Mouse (Mus musculus) heart, embryonic 14.5 days (tissue): ENCODE results near the gene Mcrip1. TPM values are rescaled to one million over a fixed set of nuclear protein-coding genes. Genes with fewer than 3 reads are reported as not detected.

Experiments
- polyA plus RNA-seq: library from polyadenylated mRNA; unstranded; fragments of >200 nt; fragmentation: Nextera tagmentation; extraction: Ambion mirVana; gene quantifications from 2 replicates; pipeline ENCODE4 v1.2.1, GENCODE M21; 2014

Gene Mcrip1
- polyA plus RNA-seq, 1 experiment from 2014 or later: 158 TPM

Other genes with a start within 250 kb of the Mcrip1 start
- 979 and 1,136 TPM in 2 replicates for gene Actg1, start 201.2 kb downstream of the Mcrip1 start, polyA plus RNA-seq
- gene Fscn2, start 188.2 kb downstream of the Mcrip1 start, polyA plus RNA-seq: 0.62 and 1.1 TPM in 2 replicates
- 30.6 and 32.8 TPM in 2 replicates for gene Faap100, start 171.0 kb downstream of the Mcrip1 start, polyA plus RNA-seq
- gene Nploc4, start 112.0 kb downstream of the Mcrip1 start, polyA plus RNA-seq: 35.6 and 37.2 TPM in 2 replicates
- gene Tspan10, start 107.1 kb downstream of the Mcrip1 start, polyA plus RNA-seq: not detected in 2 replicates
- 0.23 TPM in 1 of 2 replicates, not detected in the other for gene Pde6g, start 96.2 kb downstream of the Mcrip1 start, polyA plus RNA-seq
- gene Oxld1, start 91.7 kb downstream of the Mcrip1 start, polyA plus RNA-seq: 24.9 and 26.0 TPM in 2 replicates
- gene Ccdc137, start 91.6 kb downstream of the Mcrip1 start, polyA plus RNA-seq: 19.5 and 20.2 TPM in 2 replicates
- gene Arl16, start 82.1 kb downstream of the Mcrip1 start, polyA plus RNA-seq: 40.0 and 44.4 TPM in 2 replicates
- 225 and 239 TPM in 2 replicates for gene Mrpl12, start 65.1 kb downstream of the Mcrip1 start, polyA plus RNA-seq
- 39.4 and 41.7 TPM in 2 replicates for gene Slc25a10, start 57.9 kb downstream of the Mcrip1 start, polyA plus RNA-seq
- 2.3 and 2.5 TPM in 2 replicates for gene Gcgr, start 19.0 kb downstream of the Mcrip1 start, polyA plus RNA-seq
- not detected in 2 replicates for gene Ppp1r27, start 1.4 kb upstream of the Mcrip1 start, polyA plus RNA-seq
- 431 and 451 TPM in 2 replicates for gene P4hb, start 23.5 kb upstream of the Mcrip1 start, polyA plus RNA-seq
- gene Arhgdia, start 31.9 kb upstream of the Mcrip1 start, polyA plus RNA-seq: 360 and 367 TPM in 2 replicates
- 251 and 254 TPM in 2 replicates for gene Alyref, start 48.6 kb upstream of the Mcrip1 start, polyA plus RNA-seq
- 223 and 251 TPM in 2 replicates for gene Anapc11, start 48.7 kb upstream of the Mcrip1 start, polyA plus RNA-seq
- 17.5 and 18.9 TPM in 2 replicates for gene Npb, start 58.8 kb upstream of the Mcrip1 start, polyA plus RNA-seq
- 72.0 and 73.2 TPM in 2 replicates for gene Pcyt2, start 68.2 kb upstream of the Mcrip1 start, polyA plus RNA-seq
- gene Sirt7, start 75.5 kb upstream of the Mcrip1 start, polyA plus RNA-seq: 17.6 and 18.5 TPM in 2 replicates
- gene Mafg, start 83.9 kb upstream of the Mcrip1 start, polyA plus RNA-seq: 16.6 and 18.1 TPM in 2 replicates
- gene Pycr1, start 94.0 kb upstream of the Mcrip1 start, polyA plus RNA-seq: 17.1 and 22.3 TPM in 2 replicates
- gene Myadml2, start 98.4 kb upstream of the Mcrip1 start, polyA plus RNA-seq: 19.4 and 19.5 TPM in 2 replicates
- gene Notum, start 111.4 kb upstream of the Mcrip1 start, polyA plus RNA-seq: 1.1 and 1.6 TPM in 2 replicates
- 96.6 and 106 TPM in 2 replicates for gene Aspscr1, start 123.2 kb upstream of the Mcrip1 start, polyA plus RNA-seq
- 109 and 135 TPM in 2 replicates for gene Cenpx, start 164.0 kb upstream of the Mcrip1 start, polyA plus RNA-seq
- gene Lrrc45, start 164.2 kb upstream of the Mcrip1 start, polyA plus RNA-seq: 16.9 and 23.7 TPM in 2 replicates
- gene Rac3, start 171.7 kb upstream of the Mcrip1 start, polyA plus RNA-seq: 0.69 and 1.9 TPM in 2 replicates
- 7.7 and 11.9 TPM in 2 replicates for gene Dcxr, start 177.6 kb upstream of the Mcrip1 start, polyA plus RNA-seq
- 1.7 and 4.7 TPM in 2 replicates for gene Cbr2, start 182.4 kb upstream of the Mcrip1 start, polyA plus RNA-seq
- 1.9 and 2.9 TPM in 2 replicates for gene Hmga1b, start 213.1 kb upstream of the Mcrip1 start, polyA plus RNA-seq
- 16.0 and 16.7 TPM in 2 replicates for gene Rfng, start 234.5 kb upstream of the Mcrip1 start, polyA plus RNA-seq
- 138 and 151 TPM in 2 replicates for gene Gps1, start 234.5 kb upstream of the Mcrip1 start, polyA plus RNA-seq
- gene Dus1l, start 246.7 kb upstream of the Mcrip1 start, polyA plus RNA-seq: 43.6 and 44.5 TPM in 2 replicates